Mouse (Mus musculus) CH12.LX (cell line): ENCODE data around the gene Pin1. TPM values are rescaled to one million over a fixed set of nuclear protein-coding genes. Genes with fewer than 3 reads are reported as not detected.

Source experiments
- DNase-seq: peaks from one replicate; pipeline ENCODE4 v3.0.0-alpha.2; 2013; ENCODE audit errors: extremely low read depth
- H3K27ac ChIP-seq: 2 replicates; pipeline ENCODE4 v1.5.1; 2012; ENCODE audit warnings: low read depth, mild to moderate bottlenecking, control low read depth, moderate library complexity; ENCODE audit not compliant: insufficient read depth
- H3K27me3 ChIP-seq: replicated peaks from 2 replicates; pipeline ENCODE3; 2012; ENCODE audit warnings: inconsistent platforms
- H3K36me3 ChIP-seq, 2 experiments: replicated peaks in 1 of 2; 2 replicates each; pipeline versions ENCODE3 to v1.6.1; 2012; ENCODE audit warnings: inconsistent platforms in 1 of 2, low read length in 1 of 2, mild to moderate bottlenecking in 1 of 2, mixed read lengths in 1 of 2, moderate library complexity in 1 of 2; ENCODE audit not compliant: control insufficient read depth in 1 of 2, insufficient read depth in 1 of 2
- H3K4me1 ChIP-seq, 2 experiments: 2 replicates each; pipeline ENCODE4 v1.6.1; 2012; ENCODE audit warnings: inconsistent platforms in 1 of 2, moderate library complexity in 1 of 2; ENCODE audit not compliant: insufficient read depth in 2 of 2, control insufficient read depth in 1 of 2
- H3K4me2 ChIP-seq: 2 replicates; pipeline ENCODE4 v1.6.1; 2012; ENCODE audit warnings: low read depth, mild to moderate bottlenecking, control low read depth; ENCODE audit not compliant: poor library complexity, insufficient read depth, severe bottlenecking
- H3K4me3 ChIP-seq, 3 experiments: fragments of 150-350 bp in 1 of 3; sonication (generic) in 1 of 3; replicated peaks in 1 of 3; 2 replicates each; pipeline versions ENCODE3 to v1.5.1; 2011 to 2012; ENCODE audit warnings: low read depth in 2 of 3, low read length in 2 of 3, mild to moderate bottlenecking in 2 of 3, moderate library complexity in 2 of 3, control low read depth in 1 of 3, improper control_type of control experiment in 1 of 3, inconsistent platforms in 1 of 3, mixed read lengths in 1 of 3; ENCODE audit not compliant: poor library complexity in 1 of 3
- H3K79me2 ChIP-seq: replicated peaks from 2 replicates; pipeline ENCODE4 v1.6.1; 2012; ENCODE audit warnings: mild to moderate bottlenecking, moderate library complexity; ENCODE audit not compliant: control insufficient read depth, poor library complexity, insufficient read depth, severe bottlenecking; ENCODE audit errors: extremely low read depth
- H3K9ac ChIP-seq: 2 replicates; pipeline ENCODE4 v1.6.1; 2012; ENCODE audit warnings: low read depth, mild to moderate bottlenecking, control low read depth, moderate library complexity; ENCODE audit not compliant: insufficient read depth
- H3K9me3 ChIP-seq: replicated peaks from 2 replicates; pipeline ENCODE3; 2012; ENCODE audit warnings: low read length, inconsistent platforms, mixed read lengths
- CHD2 ChIP-seq: IDR thresholded peaks from 2 replicates; pipeline ENCODE4 v1.6.1; 2011; ENCODE audit warnings: low read length, improper control_type of control experiment
- CTCF ChIP-seq, 2 experiments: IDR thresholded peaks in 1 of 2; conservative IDR thresholded peaks in 1 of 2; 2 replicates each; pipeline ENCODE4 v1.5.1; 2011 to 2012; ENCODE audit warnings: low read depth in 2 of 2, low read length in 2 of 2, improper control_type of control experiment in 1 of 2, inconsistent platforms in 1 of 2, mild to moderate bottlenecking in 1 of 2, moderate library complexity in 1 of 2
- E2F4 ChIP-seq: IDR thresholded peaks from 2 replicates; pipeline ENCODE4 v1.6.1; 2011; ENCODE audit warnings: low read depth, low read length, improper control_type of control experiment; ENCODE audit not compliant: insufficient replicate concordance
- EP300 ChIP-seq: IDR thresholded peaks from 2 replicates; pipeline ENCODE4 v1.6.1; 2011; ENCODE audit warnings: low read length, improper control_type of control experiment
- ETS1 ChIP-seq: conservative IDR thresholded peaks from 2 replicates; pipeline ENCODE4 v1.6.1; 2012; ENCODE audit warnings: low read depth, mild to moderate bottlenecking, inconsistent platforms, low read length, improper control_type of control experiment, moderate library complexity
- GABPA ChIP-seq: IDR thresholded peaks from 2 replicates; pipeline ENCODE4 v1.6.1; 2012; ENCODE audit warnings: low read depth, low read length, improper control_type of control experiment, inconsistent platforms; ENCODE audit not compliant: insufficient replicate concordance
- IRF4 ChIP-seq: IDR thresholded peaks from 2 replicates; pipeline ENCODE4 v1.6.1; 2014; ENCODE audit warnings: low read depth, mild to moderate bottlenecking, inconsistent platforms, low read length, improper control_type of control experiment
- JUN ChIP-seq: IDR thresholded peaks from 2 replicates; pipeline ENCODE4 v1.6.1; 2011; ENCODE audit warnings: low read depth, mild to moderate bottlenecking, low read length, improper control_type of control experiment, moderate library complexity; ENCODE audit not compliant: insufficient read depth
- JUND ChIP-seq: conservative IDR thresholded peaks from 2 replicates; pipeline ENCODE4 v1.6.1; 2011; ENCODE audit warnings: low read depth, low read length, improper control_type of control experiment
- MAFK ChIP-seq: IDR thresholded peaks from 2 replicates; pipeline ENCODE4 v1.6.1; 2011; ENCODE audit warnings: low read length, improper control_type of control experiment; ENCODE audit not compliant: insufficient replicate concordance
- MAZ ChIP-seq: IDR thresholded peaks from 2 replicates; pipeline ENCODE4 v1.6.1; 2012; ENCODE audit warnings: low read depth, mild to moderate bottlenecking, inconsistent platforms, low read length, improper control_type of control experiment, moderate library complexity
- MEF2A ChIP-seq: IDR thresholded peaks from 2 replicates; pipeline ENCODE4 v1.6.1; 2014; ENCODE audit warnings: low read depth, mild to moderate bottlenecking, inconsistent platforms, low read length, improper control_type of control experiment, borderline replicate concordance
- MXI1 ChIP-seq: IDR thresholded peaks from 2 replicates; pipeline ENCODE4 v1.6.1; 2011; ENCODE audit warnings: mild to moderate bottlenecking, low read depth, low read length, improper control_type of control experiment
- MYC ChIP-seq: IDR thresholded peaks from 2 replicates; pipeline ENCODE4 v1.6.1; 2011; ENCODE audit warnings: low read depth, mild to moderate bottlenecking, improper control_type of control experiment, low read length
- NELFE ChIP-seq: IDR thresholded peaks from 2 replicates; pipeline ENCODE4 v1.6.1; 2011; ENCODE audit warnings: low read depth, low read length, improper control_type of control experiment
- PAX5 ChIP-seq: IDR thresholded peaks from 2 replicates; pipeline ENCODE4 v1.6.1; 2012; ENCODE audit warnings: low read length, inconsistent platforms, mixed read lengths
- POLR2A ChIP-seq: IDR thresholded peaks from 2 replicates; pipeline ENCODE4 v1.6.1; 2011; ENCODE audit warnings: low read depth, mild to moderate bottlenecking, improper control_type of control experiment, low read length
- POLR2AphosphoS2 ChIP-seq: IDR thresholded peaks from 2 replicates; pipeline ENCODE4 v1.6.1; 2011; ENCODE audit warnings: low read depth, low read length, improper control_type of control experiment
- RAD21 ChIP-seq: IDR thresholded peaks from 2 replicates; pipeline ENCODE4 v1.6.1; 2011; ENCODE audit warnings: low read depth, mild to moderate bottlenecking, low read length, improper control_type of control experiment, moderate library complexity
- RCOR1 ChIP-seq: conservative IDR thresholded peaks from 2 replicates; pipeline ENCODE4 v1.6.1; 2012; ENCODE audit warnings: low read depth, mild to moderate bottlenecking, inconsistent platforms, low read length, improper control_type of control experiment
- SIN3A ChIP-seq: IDR thresholded peaks from 2 replicates; pipeline ENCODE4 v1.6.1; 2012; ENCODE audit warnings: low read length, improper control_type of control experiment, inconsistent platforms
- SMC3 ChIP-seq: IDR thresholded peaks from 2 replicates; pipeline ENCODE4 v1.6.1; 2011; ENCODE audit warnings: low read depth, low read length, improper control_type of control experiment
- TBP ChIP-seq: conservative IDR thresholded peaks from 2 replicates; pipeline ENCODE4 v1.6.1; 2011; ENCODE audit warnings: low read depth, low read length, improper control_type of control experiment
- TCF12 ChIP-seq: IDR thresholded peaks from 2 replicates; pipeline ENCODE4 v1.6.1; 2014; ENCODE audit warnings: low read depth, mild to moderate bottlenecking, inconsistent platforms, low read length, improper control_type of control experiment
- UBTF ChIP-seq: IDR thresholded peaks from 2 replicates; pipeline ENCODE4 v1.6.1; 2012; ENCODE audit warnings: low read depth, mild to moderate bottlenecking, inconsistent platforms, low read length, improper control_type of control experiment, moderate library complexity
- USF2 ChIP-seq: conservative IDR thresholded peaks from 2 replicates; pipeline ENCODE4 v1.6.1; 2011; ENCODE audit warnings: low read depth, low read length, improper control_type of control experiment
- ZC3H11A ChIP-seq: IDR thresholded peaks from 2 replicates; pipeline ENCODE4 v1.6.1; 2012; ENCODE audit warnings: low read depth, mild to moderate bottlenecking, inconsistent platforms, low read length, improper control_type of control experiment
- ZKSCAN1 ChIP-seq: IDR thresholded peaks from 2 replicates; pipeline ENCODE4 v1.6.1; 2012; ENCODE audit warnings: low read depth, inconsistent platforms, low read length, improper control_type of control experiment, borderline replicate concordance
- ZMIZ1 ChIP-seq: IDR thresholded peaks from 2 replicates; pipeline ENCODE4 v1.6.1; 2012; ENCODE audit warnings: low read depth, mild to moderate bottlenecking, inconsistent platforms, low read length, improper control_type of control experiment
- ZNF384 ChIP-seq: IDR thresholded peaks from 2 replicates; pipeline ENCODE4 v1.6.1; 2012; ENCODE audit warnings: low read depth, low read length, improper control_type of control experiment, inconsistent platforms
- dilution Hi-C: fragments of 300-500 bp; cut with MboI; formaldehyde crosslinking; loops from 2 replicates; pipeline ENCODE4 v1.14.3; 2020; ENCODE audit warnings: low sequenced_read_pairs; ENCODE audit not compliant: extremely low pct_unique_long_range_greater_than_20kb, extremely low pct_ligation_motif_present
- in situ Hi-C: fragments of 300-500 bp; cut with MboI; formaldehyde crosslinking; loops from 3 replicates; pipeline ENCODE4 v1.14.3; 2019; ENCODE audit warnings: low sequenced_read_pairs, low pct_ligation_motif_present, low pct_unique_long_range_greater_than_20kb, mixed read lengths
- polyA plus RNA-seq: library from polyadenylated mRNA; unstranded; fragments of >175 nt; gene quantifications from 2 replicates; pipeline ENCODE4 v1.2.1, GENCODE M21; 2012; ENCODE audit warnings: low read depth; ENCODE audit not compliant: insufficient read length
- total RNA-seq, 2 experiments: library from RNA; depleted of rRNA; stranded (reverse); fragments of 300-350 nt in 1 of 2; fragments of >200 nt in 1 of 2; gene quantifications; 2 replicates each; pipeline ENCODE4 v1.2.3; 2012 to 2014

Pin1 gene
- total and polyA plus RNA-seq, 3 experiments, result 37.0 to 48.6 (median 43.0) TPM

- peaks cover 9 to 53% of the 10 kb centered on the region in 2 experiments for H3K4me1 ChIP-seq
- peaks cover 17 to 41% of the 10 kb centered on the region in 2 experiments for H3K36me3 ChIP-seq
- no peak overlapping the region for H3K4me3 ChIP-seq
- DNase-seq, result no peak
- no peaks in the 10 kb centered on the region for H3K27me3 ChIP-seq
- dilution Hi-C loops, result no loop called here
- peaks cover 7% of the 10 kb centered on the region for H3K9me3 ChIP-seq
- no peak overlapping the region for H3K4me2 ChIP-seq
- no peak overlapping the region for H3K27ac ChIP-seq
- in situ Hi-C loops, result no loop called here
- no peak for TF ChIP-seq POLR2A
- TF ChIP-seq ETS1, result no peak
- TF ChIP-seq SIN3A, result no peak
- no peak for TF ChIP-seq GABPA
- TF ChIP-seq E2F4, result no peak
- TF ChIP-seq USF2, result no peak
- no peak for TF ChIP-seq IRF4
- TF ChIP-seq ZMIZ1, result no peak
- TF ChIP-seq MYC, result no peak
- no peak for TF ChIP-seq EP300
- no peak for TF ChIP-seq MAFK
- TF ChIP-seq ZNF384, result no peak
- TF ChIP-seq POLR2AphosphoS2, result no peak
- no peak for TF ChIP-seq RCOR1
- no peak for TF ChIP-seq TBP
- no peak for TF ChIP-seq JUN
- TF ChIP-seq UBTF, result no peak
- TF ChIP-seq SMC3, result no peak
- TF ChIP-seq MAZ, result no peak
- H3K79me2 ChIP-seq, result peaks cover 11% of the 10 kb centered on the region
- no peak overlapping the region for H3K9ac ChIP-seq
These were observed 15.1 kb upstream of the Pin1 start for GRCm38 (mm10) chr9:20636790-20637189.

GRCm38 (mm10) chr9:20638552-20638951 lies 13.3 kb upstream of the Pin1 start:
- Histone ChIP-seq H3K4me3 (no peak overlapping the region), H3K9ac (no peak overlapping the region), H3K9me3 (no peaks in the 10 kb centered on the region), H3K27me3 (no peaks in the 10 kb centered on the region), H3K4me2 (no peak overlapping the region), H3K27ac (no peak overlapping the region), H3K36me3 (peaks cover 17 to 44% of the 10 kb centered on the region in 2 experiments), H3K4me1 (peaks cover 9 to 58% of the 10 kb centered on the region in 2 experiments), H3K79me2 (peaks cover 25% of the 10 kb centered on the region)
- no peak for DNase-seq
- no peak for TF ChIP-seq E2F4
- TF ChIP-seq UBTF, result no peak
- no peak for TF ChIP-seq NELFE
- no peak for TF ChIP-seq RAD21
- TF ChIP-seq ZC3H11A, result no peak
- no peak for TF ChIP-seq CTCF (conservative IDR thresholded peaks at IDR 0.05 in 1 of 2, IDR thresholded peaks at IDR 0.05 in 1 of 2; ENCODE audit: low read depth in 2 of 2, low read length in 2 of 2)
- no peak for TF ChIP-seq CHD2
- no peak for TF ChIP-seq MYC
- TF ChIP-seq ZKSCAN1, result no peak
- TF ChIP-seq MXI1, result no peak
- no peak for TF ChIP-seq GABPA
- TF ChIP-seq TCF12, result no peak
- no peak for TF ChIP-seq JUN
- no peak for TF ChIP-seq JUND
- TF ChIP-seq MEF2A, result no peak
- no peak for TF ChIP-seq PAX5
- dilution Hi-C loops (no loop called here), in situ Hi-C loops (no loop called here)
